Mouse (Mus musculus): ENCODE measurements at regions not wholly inside any gene's neighbourhood (a gene's known extent, or its start where the extent isn't known, plus 50 kb on each side); places are given as distances from the start of the nearest gene placed in this dataset.
"Not testable (repeated sequence)": the region's sequence is repeated elsewhere in the genome, so short reads cannot be mapped to it uniquely, and the experiment has no call there.

GRCm38 (mm10) chr3:68794380-68795014 lies 74.9 kb upstream of the 1110032F04Rik start:
- DNase-seq (ENCODE audit: low spot score), result no peak

DNA sequence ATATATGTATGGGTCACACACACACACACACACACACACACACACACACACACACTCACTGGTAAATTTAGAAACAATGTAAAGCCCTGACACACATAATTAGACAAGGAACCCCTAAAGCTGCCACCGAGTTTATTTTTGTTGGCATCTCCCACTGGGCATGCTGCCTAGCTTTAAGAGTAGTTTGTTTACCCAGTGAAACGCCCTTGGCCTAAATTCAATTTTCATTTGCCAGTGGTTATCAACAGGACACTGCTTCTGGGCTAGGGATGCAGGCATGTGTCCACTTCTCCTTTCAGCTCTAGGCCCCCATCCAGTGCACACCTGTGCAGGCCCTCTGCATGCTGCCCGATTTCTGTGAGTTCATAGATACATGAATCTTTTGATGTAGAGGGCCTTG lies 73.7 kb upstream of the 1110032F04Rik start:
- no peak for DNase-seq (ENCODE audit: low spot score)

- not testable (repeated sequence) for DNase-seq (ENCODE audit: low spot score)
Observed at GRCm38 (mm10) chr3:68798408-68798807, 71.0 kb upstream of the 1110032F04Rik start.

DNA sequence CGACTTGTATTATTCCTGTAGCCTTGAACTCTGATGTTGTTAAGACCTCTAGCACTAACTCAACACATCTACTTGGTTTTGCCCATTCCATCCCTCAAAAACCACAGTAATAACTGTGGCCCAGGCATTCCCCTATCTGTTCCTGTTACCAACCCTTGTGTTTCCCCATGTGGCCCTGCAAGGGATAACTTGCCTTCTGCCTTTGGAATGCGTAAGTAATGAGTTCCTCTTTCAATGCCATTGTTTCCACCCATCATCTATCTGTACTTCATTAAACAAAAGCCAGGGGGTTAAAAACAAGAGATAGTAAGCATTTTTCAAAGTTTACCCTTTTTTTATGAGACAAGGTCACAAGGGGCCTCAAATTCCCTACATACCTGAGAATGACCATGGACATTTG lies 60.5 kb upstream of the 1110032F04Rik start:
- no peak for DNase-seq (ENCODE audit: low spot score)

DNA sequence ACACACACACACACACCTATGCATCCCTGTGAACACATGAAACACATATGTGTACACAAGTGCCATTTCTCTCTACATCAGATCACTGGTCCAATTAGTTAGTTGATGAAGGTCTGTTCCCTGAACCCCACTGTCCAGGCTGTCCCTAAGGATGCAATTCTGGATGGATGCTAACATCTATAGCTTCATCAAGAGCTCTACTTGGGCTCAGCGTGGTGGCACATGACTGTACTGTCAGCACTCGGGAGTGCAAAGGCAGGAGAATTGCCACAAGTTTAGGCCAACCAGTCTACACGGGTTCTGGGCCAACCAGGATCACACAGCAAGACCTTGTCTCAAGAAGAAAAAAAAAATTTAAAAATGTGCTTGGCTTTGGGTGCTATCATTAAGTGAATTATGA lies 55.9 kb upstream of the 1110032F04Rik start:
- no peak for DNase-seq (ENCODE audit: low spot score)

DNA sequence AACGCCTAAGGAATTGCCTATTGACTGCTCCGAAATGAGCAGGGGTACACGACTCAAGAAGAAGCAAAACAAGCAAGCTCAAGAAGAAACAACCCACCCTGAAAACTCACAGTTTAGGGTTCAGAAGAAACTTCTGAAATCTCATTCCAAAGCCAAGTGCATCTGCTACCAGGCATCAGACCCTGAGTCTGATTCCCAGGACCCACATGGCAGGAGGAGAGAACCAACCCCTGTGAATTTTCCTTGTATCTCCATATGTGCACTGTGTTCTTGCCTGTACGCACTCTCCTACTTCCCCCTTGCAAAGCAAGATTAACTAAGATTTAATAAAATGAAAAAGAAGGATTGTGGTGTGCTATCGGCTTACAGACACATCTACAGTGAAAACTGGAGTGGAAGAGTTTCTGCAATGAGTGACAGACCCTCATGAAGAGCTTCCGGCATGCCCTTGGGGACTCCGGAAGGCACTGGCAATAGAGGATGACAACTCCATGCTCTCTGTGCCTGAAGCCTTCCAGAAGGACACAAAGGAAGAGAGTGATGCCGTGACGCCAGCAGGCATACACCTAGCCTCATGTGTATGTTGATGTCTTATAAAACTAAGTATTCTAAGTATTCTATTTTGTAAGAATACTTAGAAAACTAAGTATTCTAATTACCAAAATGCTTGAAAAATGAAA lies 55.2 kb upstream of the 1110032F04Rik start:
- DNase-seq (ENCODE audit: low spot score), result no peak

GRCm38 (mm10) chr3:68815621-68816020 lies 53.8 kb upstream of the 1110032F04Rik start:
- DNase-seq (ENCODE audit: low spot score), result no peak

- no peak for DNase-seq (ENCODE audit: low spot score)
Observed at GRCm38 (mm10) chr3:68817321-68817720, 52.1 kb upstream of the 1110032F04Rik start.
